Mouse (Mus musculus) MEL (cell line): ENCODE results near the gene Aif1l. TPM values are rescaled to one million over a fixed set of nuclear protein-coding genes. Genes with fewer than 3 reads are reported as not detected.
A peak's percentile ranks its signal among the peaks of the same experiment; 100 is the strongest.

Source experiments
- DNase-seq: peaks from one replicate; pipeline ENCODE4 v3.0.0; 2011; ENCODE audit warnings: low read depth, low spot score
- H3K27ac ChIP-seq: 2 replicates; pipeline ENCODE4 v1.5.1; 2012; ENCODE audit warnings: low read depth, mild to moderate bottlenecking, control low read depth, low read length, moderate library complexity; ENCODE audit not compliant: control insufficient read depth
- H3K27me3 ChIP-seq, 2 experiments: fragments of 150-350 bp in 1 of 2; sonication (generic) in 1 of 2; 2 replicates each; pipeline ENCODE4 v1.6.1; 2012; ENCODE audit warnings: low read length in 2 of 2, mild to moderate bottlenecking in 2 of 2, improper control_type of control experiment in 1 of 2, moderate library complexity in 1 of 2; ENCODE audit not compliant: insufficient read depth in 2 of 2, control insufficient read depth in 1 of 2
- H3K36me3 ChIP-seq, 2 experiments: 2 replicates each; pipeline ENCODE4 v1.6.1; 2012 to 2014; ENCODE audit warnings: low read length in 2 of 2, improper control_type of control experiment in 1 of 2, inconsistent platforms in 1 of 2, mild to moderate bottlenecking in 1 of 2; ENCODE audit not compliant: insufficient read depth in 2 of 2, control insufficient read depth in 1 of 2
- H3K4me1 ChIP-seq, 2 experiments: fragments of 150-350 bp in 1 of 2; sonication (generic) in 1 of 2; 2 replicates each; pipeline ENCODE4 v1.6.1; 2012; ENCODE audit warnings: low read length in 2 of 2, improper control_type of control experiment in 1 of 2, mild to moderate bottlenecking in 1 of 2; ENCODE audit not compliant: insufficient read depth in 2 of 2, control insufficient read depth in 1 of 2
- H3K4me3 ChIP-seq, 2 experiments: fragments of 150-350 bp in 1 of 2; sonication (generic) in 1 of 2; 2 replicates each; pipeline ENCODE4 v1.5.1; 2012; ENCODE audit warnings: low read depth in 2 of 2, low read length in 2 of 2, mild to moderate bottlenecking in 2 of 2, moderate library complexity in 2 of 2, control low read depth in 1 of 2, improper control_type of control experiment in 1 of 2; ENCODE audit not compliant: control insufficient read depth in 1 of 2, insufficient read depth in 1 of 2
- H3K79me2 ChIP-seq: 2 replicates; pipeline ENCODE4 v1.6.1; 2012; ENCODE audit warnings: mild to moderate bottlenecking, low read length, moderate library complexity; ENCODE audit not compliant: control insufficient read depth, poor library complexity, insufficient read depth
- H3K9ac ChIP-seq: 2 replicates; pipeline ENCODE4 v1.6.1; 2012; ENCODE audit warnings: low read depth, mild to moderate bottlenecking, control low read depth, low read length, moderate library complexity; ENCODE audit not compliant: control insufficient read depth, poor library complexity, severe bottlenecking
- H3K9me3 ChIP-seq: fragments of 150-350 bp; sonication (generic); replicated peaks from 2 replicates; pipeline ENCODE4 v1.6.1; 2012; ENCODE audit warnings: mild to moderate bottlenecking, low read length, improper control_type of control experiment, moderate library complexity; ENCODE audit not compliant: insufficient read depth
- BHLHE40 ChIP-seq: IDR thresholded peaks from 2 replicates; pipeline ENCODE4 v1.6.1; 2012; ENCODE audit warnings: low read depth, mild to moderate bottlenecking, inconsistent platforms, low read length, improper control_type of control experiment, borderline replicate concordance
- CHD1 ChIP-seq: IDR thresholded peaks from 2 replicates; pipeline ENCODE4 v1.6.1; 2012; ENCODE audit warnings: low read depth, mild to moderate bottlenecking, inconsistent platforms, low read length, improper control_type of control experiment
- CHD2 ChIP-seq: IDR thresholded peaks from 2 replicates; pipeline ENCODE4 v1.6.1; 2011; ENCODE audit warnings: low read length, improper control_type of control experiment
- CTCF ChIP-seq, 3 experiments: IDR thresholded peaks in 2 of 3; conservative IDR thresholded peaks in 1 of 3; 2 replicates each; pipeline ENCODE4 v1.5.1; 2011 to 2012; ENCODE audit warnings: low read length in 3 of 3, low read depth in 2 of 3, mild to moderate bottlenecking in 2 of 3, improper control_type of control experiment in 1 of 3, inconsistent platforms in 1 of 3, mixed read lengths in 1 of 3, moderate library complexity in 1 of 3; ENCODE audit not compliant: control insufficient read depth in 1 of 3, insufficient read depth in 1 of 3, poor library complexity in 1 of 3, severe bottlenecking in 1 of 3
- E2F4 ChIP-seq: IDR thresholded peaks from 2 replicates; pipeline ENCODE4 v1.6.1; 2011; ENCODE audit warnings: low read depth, low read length, improper control_type of control experiment, borderline replicate concordance
- ELF1 ChIP-seq: IDR thresholded peaks from 2 replicates; pipeline ENCODE4 v1.6.1; 2014; ENCODE audit warnings: low read depth, mild to moderate bottlenecking, inconsistent platforms, low read length, improper control_type of control experiment, moderate library complexity
- EP300 ChIP-seq, 2 experiments: IDR thresholded peaks; 2 replicates each; pipeline ENCODE4 v1.6.1; 2011; ENCODE audit warnings: improper control_type of control experiment in 2 of 2, low read length in 2 of 2, low read depth in 1 of 2, mild to moderate bottlenecking in 1 of 2
- GABPA ChIP-seq: IDR thresholded peaks from 2 replicates; pipeline ENCODE4 v1.6.1; 2012; ENCODE audit warnings: low read depth, mild to moderate bottlenecking, inconsistent platforms, low read length, improper control_type of control experiment, moderate library complexity
- GATA1 ChIP-seq: IDR thresholded peaks from 2 replicates; pipeline ENCODE4 v1.6.1; 2011; ENCODE audit warnings: low read depth, low read length, improper control_type of control experiment
- JUND ChIP-seq: IDR thresholded peaks from 2 replicates; pipeline ENCODE4 v1.6.1; 2011; ENCODE audit warnings: low read depth, mild to moderate bottlenecking, improper control_type of control experiment, low read length
- KAT2A ChIP-seq: conservative IDR thresholded peaks from 2 replicates; pipeline ENCODE4 v1.6.1; 2012; ENCODE audit warnings: low read depth, low read length, improper control_type of control experiment, inconsistent platforms
- MAFK ChIP-seq: IDR thresholded peaks from 2 replicates; pipeline ENCODE4 v1.6.1; 2011; ENCODE audit warnings: low read depth, mild to moderate bottlenecking, low read length, improper control_type of control experiment, borderline replicate concordance
- MAX ChIP-seq: IDR thresholded peaks from 2 replicates; pipeline ENCODE4 v1.6.1; 2011; ENCODE audit warnings: low read length, improper control_type of control experiment
- MAZ ChIP-seq: IDR thresholded peaks from 2 replicates; pipeline ENCODE4 v1.6.1; 2012; ENCODE audit warnings: low read depth, mild to moderate bottlenecking, inconsistent platforms, low read length, improper control_type of control experiment
- MEF2A ChIP-seq: IDR thresholded peaks from 2 replicates; pipeline ENCODE4 v1.6.1; 2014; ENCODE audit warnings: low read depth, mild to moderate bottlenecking, inconsistent platforms, low read length, improper control_type of control experiment; ENCODE audit not compliant: poor library complexity, insufficient replicate concordance, severe bottlenecking; ENCODE audit errors: extremely low read depth
- MXI1 ChIP-seq: IDR thresholded peaks from 2 replicates; pipeline ENCODE4 v1.6.1; 2011; ENCODE audit warnings: mild to moderate bottlenecking, low read depth, low read length, improper control_type of control experiment
- MYC ChIP-seq: IDR thresholded peaks from 2 replicates; pipeline ENCODE4 v1.6.1; 2011; ENCODE audit warnings: low read depth, mild to moderate bottlenecking, low read length, improper control_type of control experiment, moderate library complexity
- NELFE ChIP-seq: IDR thresholded peaks from 2 replicates; pipeline ENCODE4 v1.6.1; 2011; ENCODE audit warnings: low read depth, low read length, improper control_type of control experiment
- NRF1 ChIP-seq: IDR thresholded peaks from 2 replicates; pipeline ENCODE4 v1.6.1; 2014; ENCODE audit warnings: low read depth, mild to moderate bottlenecking, inconsistent platforms, low read length, improper control_type of control experiment, moderate library complexity; ENCODE audit not compliant: poor library complexity, insufficient read depth, severe bottlenecking
- POLR2A ChIP-seq, 2 experiments: IDR thresholded peaks; 2 replicates each; pipeline ENCODE4 v1.6.1; 2011 to 2012; ENCODE audit warnings: low read length in 2 of 2, mild to moderate bottlenecking in 2 of 2, control low read depth in 1 of 2, improper control_type of control experiment in 1 of 2, low read depth in 1 of 2, moderate library complexity in 1 of 2; ENCODE audit not compliant: control insufficient read depth in 1 of 2, insufficient read depth in 1 of 2, poor library complexity in 1 of 2
- POLR2AphosphoS2 ChIP-seq: IDR thresholded peaks from 2 replicates; pipeline ENCODE4 v1.6.1; 2011; ENCODE audit warnings: low read length, improper control_type of control experiment
- POLR2AphosphoS5 ChIP-seq: IDR thresholded peaks from 2 replicates; pipeline ENCODE4 v1.6.1; 2012; ENCODE audit warnings: low read depth, borderline replicate concordance, mild to moderate bottlenecking, inconsistent platforms, low read length, moderate library complexity, mixed read lengths
- RAD21 ChIP-seq: IDR thresholded peaks from 2 replicates; pipeline ENCODE4 v1.6.1; 2011; ENCODE audit warnings: mild to moderate bottlenecking, low read depth, low read length, improper control_type of control experiment
- RCOR1 ChIP-seq: IDR thresholded peaks from 2 replicates; pipeline ENCODE4 v1.6.1; 2012; ENCODE audit warnings: low read depth, mild to moderate bottlenecking, inconsistent platforms, low read length, improper control_type of control experiment
- SIN3A ChIP-seq: IDR thresholded peaks from 2 replicates; pipeline ENCODE4 v1.6.1; 2012; ENCODE audit warnings: low read length, improper control_type of control experiment, inconsistent platforms
- SMC3 ChIP-seq: IDR thresholded peaks from 2 replicates; pipeline ENCODE4 v1.6.1; 2011; ENCODE audit warnings: low read depth, low read length, improper control_type of control experiment
- TAL1 ChIP-seq: IDR thresholded peaks from 2 replicates; pipeline ENCODE4 v1.6.1; 2012; ENCODE audit warnings: mild to moderate bottlenecking, inconsistent platforms, low read length, moderate library complexity, mixed read lengths
- TBP ChIP-seq: IDR thresholded peaks from 2 replicates; pipeline ENCODE4 v1.8.0; 2011; ENCODE audit warnings: low read depth, low read length, improper control_type of control experiment
- TCF12 ChIP-seq: IDR thresholded peaks from 2 replicates; pipeline ENCODE4 v1.6.1; 2014; ENCODE audit warnings: low read depth, mild to moderate bottlenecking, inconsistent platforms, low read length, improper control_type of control experiment, moderate library complexity
- UBTF ChIP-seq: IDR thresholded peaks from 2 replicates; pipeline ENCODE4 v1.6.1; 2012; ENCODE audit warnings: low read depth, mild to moderate bottlenecking, inconsistent platforms, low read length, improper control_type of control experiment, moderate library complexity, borderline replicate concordance; ENCODE audit not compliant: insufficient read depth
- USF1 ChIP-seq: IDR thresholded peaks from 2 replicates; pipeline ENCODE4 v1.6.1; 2014; ENCODE audit warnings: low read depth, mild to moderate bottlenecking, inconsistent platforms, low read length, improper control_type of control experiment, moderate library complexity
- USF2 ChIP-seq, 2 experiments: IDR thresholded peaks; 2 replicates each; pipeline ENCODE4 v1.6.1; 2011 to 2012; ENCODE audit warnings: improper control_type of control experiment in 2 of 2, low read length in 2 of 2, borderline replicate concordance in 1 of 2, inconsistent platforms in 1 of 2, low read depth in 1 of 2, mild to moderate bottlenecking in 1 of 2; ENCODE audit not compliant: insufficient read depth in 1 of 2
- ZC3H11A ChIP-seq: IDR thresholded peaks from 2 replicates; pipeline ENCODE4 v1.6.1; 2012; ENCODE audit warnings: low read depth, mild to moderate bottlenecking, inconsistent platforms, low read length, improper control_type of control experiment
- ZKSCAN1 ChIP-seq: IDR thresholded peaks from 2 replicates; pipeline ENCODE4 v1.6.1; 2012; ENCODE audit warnings: low read depth, mild to moderate bottlenecking, inconsistent platforms, low read length, improper control_type of control experiment, moderate library complexity
- ZMIZ1 ChIP-seq: IDR thresholded peaks from 2 replicates; pipeline ENCODE4 v1.6.1; 2012; ENCODE audit warnings: low read depth, mild to moderate bottlenecking, inconsistent platforms, low read length, improper control_type of control experiment, moderate library complexity
- ZNF384 ChIP-seq: IDR thresholded peaks from 2 replicates; pipeline ENCODE4 v1.6.1; 2012; ENCODE audit warnings: low read depth, mild to moderate bottlenecking, inconsistent platforms, low read length, improper control_type of control experiment
- polyA plus RNA-seq, 2 experiments: library from polyadenylated mRNA; stranded (reverse) in 1 of 2; unstranded in 1 of 2; fragments of >175 nt in 1 of 2; fragments of >200 nt in 1 of 2; gene quantifications; 2 replicates each; pipeline versions ENCODE4 v1.2.1 to v1.2.4; 2012; ENCODE audit warnings: low replicate concordance in 2 of 2, low read depth in 1 of 2; ENCODE audit not compliant: insufficient read length in 2 of 2, insufficient read depth in 1 of 2, missing spikeins in 1 of 2
- total RNA-seq: library from RNA; depleted of rRNA; stranded (reverse); fragments of 300-350 nt; gene quantifications from 2 replicates; pipeline ENCODE4 v1.2.3, GENCODE M21; 2012

The Aif1l gene
- total and polyA plus RNA-seq, 3 experiments, result 0.69 to 1.9 TPM; not detected in 1

GRCm38 (mm10) chr2:31917636-31918035, 32.3 kb upstream of the Aif1l start:
- Histone ChIP-seq H3K9me3 (no peaks in the 10 kb centered on the region), H3K27me3 (peaks cover 11 to 16% of the 10 kb centered on the region in 2 experiments)
- DNase-seq, result peak; percentile 60

GRCm38 (mm10) chr2:31923645-31924044, 26.3 kb upstream of the Aif1l start:
- Histone ChIP-seq H3K36me3 (no peaks in the 10 kb centered on the region), H3K4me3 (no peak overlapping the region), H3K4me1 (no peaks in the 10 kb centered on the region), H3K79me2 (no peaks in the 10 kb centered on the region), H3K27ac (no peak overlapping the region), H3K27me3 (peaks cover 11 to 28% of the 10 kb centered on the region in 2 experiments)
- no peak for DNase-seq
- no peak for TF ChIP-seq MYC
- no peak for TF ChIP-seq MXI1
- no peak for TF ChIP-seq NELFE
- TF ChIP-seq MAX, result no peak
- no peak for TF ChIP-seq ZKSCAN1
- TF ChIP-seq POLR2A (IDR thresholded peaks at IDR 0.05; ENCODE audit: control insufficient read depth in 1 of 2, insufficient read depth in 1 of 2, low read depth in 1 of 2, low read length in 2 of 2, poor library complexity in 1 of 2), result no peak
- TF ChIP-seq, all 39 proteins: peak for 0
- no peak overlapping the region for H3K9ac ChIP-seq
- no peaks in the 10 kb centered on the region for H3K9me3 ChIP-seq

More at GRCm38 (mm10) chr2:31917636-31918035, 32.3 kb upstream of the Aif1l start:
- H3K79me2 ChIP-seq, result no peaks in the 10 kb centered on the region
- H3K27ac ChIP-seq, result no peak overlapping the region
- H3K9ac ChIP-seq, result no peak overlapping the region
- H3K4me3 ChIP-seq, result no peak overlapping the region
- no peaks in the 10 kb centered on the region for H3K4me1 ChIP-seq
- TF ChIP-seq MAX (no peak), EP300 (IDR thresholded peaks at IDR 0.05; ENCODE audit: low read depth in 1 of 2, low read length in 2 of 2) (no peak), E2F4 (no peak), POLR2AphosphoS2 (no peak), CHD2 (no peak), GATA1 (no peak), ZKSCAN1 (no peak), NRF1 (no peak), ZNF384 (no peak), MAFK (no peak), ZC3H11A (peak; percentile 80), KAT2A (no peak), MEF2A (no peak), CHD1 (no peak), ZMIZ1 (no peak), POLR2AphosphoS5 (no peak), GABPA (no peak), MAZ (no peak), USF2 (IDR thresholded peaks at IDR 0.05; ENCODE audit: borderline replicate concordance in 1 of 2, insufficient read depth in 1 of 2, low read depth in 1 of 2, low read length in 2 of 2) (no peak), USF1 (no peak), MXI1 (no peak), ELF1 (no peak), JUND (no peak), SMC3 (peak; percentile 81), UBTF (no peak), RCOR1 (no peak), TBP (no peak), NELFE (no peak), SIN3A (no peak), POLR2A (IDR thresholded peaks at IDR 0.05; ENCODE audit: control insufficient read depth in 1 of 2, insufficient read depth in 1 of 2, low read depth in 1 of 2, low read length in 2 of 2, poor library complexity in 1 of 2) (no peak), TCF12 (no peak), BHLHE40 (no peak), CTCF (IDR thresholded peaks at IDR 0.05 in 2 of 3, conservative IDR thresholded peaks at IDR 0.05 in 1 of 3; ENCODE audit: control insufficient read depth in 1 of 3, insufficient read depth in 1 of 3, low read depth in 2 of 3, low read length in 3 of 3, poor library complexity in 1 of 3, severe bottlenecking in 1 of 3) (peak; percentile 60 to 85 (median 84)), RAD21 (peak; percentile 80), TAL1 (no peak)
- no peaks in the 10 kb centered on the region for H3K36me3 ChIP-seq
